Mouse (Mus musculus): ENCODE results near the gene Gm45062.
"Not testable (repeated sequence)": the region's sequence is repeated elsewhere in the genome, so short reads cannot be mapped to it uniquely, and the experiment has no call there.

Gene Gm45062

DNA sequence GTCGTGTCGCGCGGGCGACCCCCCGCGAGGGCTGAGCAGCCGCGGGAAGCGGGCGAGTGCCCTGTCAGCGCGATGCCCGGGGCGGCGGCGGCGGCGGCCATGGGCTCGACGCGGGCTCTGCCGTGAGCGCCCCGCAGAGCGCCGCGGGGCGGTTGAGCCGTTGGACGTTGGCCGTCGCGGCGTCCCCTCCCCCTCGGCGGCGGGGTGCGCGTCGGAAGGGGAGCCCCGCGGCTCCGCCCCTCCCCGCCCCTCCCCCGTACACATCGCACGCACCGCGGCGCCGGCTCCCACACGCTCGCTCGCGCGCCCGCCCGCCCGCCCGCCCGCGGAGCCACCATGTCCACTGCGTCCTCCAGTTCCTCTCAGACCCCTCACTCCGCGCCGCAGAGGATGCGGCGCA is 250.3 kb downstream of the Gm45062 start, which contains the start of gene Glcci1:
Glcci1 (plus strand) TSS at position 50 of the 400 bp plus-strand sequence.
- peak; percentile 78 for DNase-seq (ENCODE audit: low spot score)

DNA sequence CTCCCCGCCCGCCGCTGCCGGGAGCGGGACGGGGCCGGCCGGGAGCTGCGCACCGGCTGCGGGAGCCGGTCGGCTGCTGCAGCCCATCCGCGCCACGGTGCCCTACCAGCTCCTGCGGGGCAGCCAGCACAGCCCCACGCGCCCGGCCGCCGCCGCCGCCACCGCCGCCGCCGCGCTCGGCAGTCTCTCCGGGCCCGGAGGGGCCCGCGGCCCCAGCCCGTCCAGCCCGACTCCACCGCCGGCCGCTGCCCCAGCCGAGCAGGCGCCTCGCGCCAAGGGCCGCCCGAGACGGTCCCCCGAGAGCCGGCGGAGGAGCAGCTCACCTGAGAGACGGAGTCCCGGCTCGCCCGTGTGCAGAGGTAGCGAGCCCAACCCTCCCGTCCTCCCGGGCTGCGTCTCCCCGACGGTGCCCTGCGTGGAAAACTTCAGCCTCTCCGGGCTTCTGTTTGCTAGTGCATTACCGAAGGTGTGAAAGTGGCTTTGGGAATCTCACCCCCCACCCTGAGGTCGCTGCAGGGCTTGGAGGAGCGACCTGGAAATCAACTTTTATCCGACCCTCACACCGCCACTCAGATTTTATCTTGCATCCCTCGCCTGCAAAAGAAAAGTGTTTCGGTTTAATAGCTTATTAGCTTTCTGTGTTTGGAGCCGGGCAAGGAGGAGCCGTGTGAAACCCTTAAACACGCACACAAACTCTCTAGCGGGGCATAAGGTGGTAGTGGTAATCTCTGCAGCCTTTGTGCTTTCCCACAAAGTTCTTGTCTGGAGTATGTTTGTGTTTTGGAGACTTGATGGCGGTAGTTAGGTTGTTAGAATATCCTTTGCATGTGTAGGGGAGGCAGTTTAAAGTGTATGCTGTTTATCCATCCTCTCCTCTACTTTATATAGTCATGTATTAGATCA is 251.0 kb downstream of the Gm45062 start:
- peak; percentile 52 for DNase-seq (ENCODE audit: low spot score)

DNA sequence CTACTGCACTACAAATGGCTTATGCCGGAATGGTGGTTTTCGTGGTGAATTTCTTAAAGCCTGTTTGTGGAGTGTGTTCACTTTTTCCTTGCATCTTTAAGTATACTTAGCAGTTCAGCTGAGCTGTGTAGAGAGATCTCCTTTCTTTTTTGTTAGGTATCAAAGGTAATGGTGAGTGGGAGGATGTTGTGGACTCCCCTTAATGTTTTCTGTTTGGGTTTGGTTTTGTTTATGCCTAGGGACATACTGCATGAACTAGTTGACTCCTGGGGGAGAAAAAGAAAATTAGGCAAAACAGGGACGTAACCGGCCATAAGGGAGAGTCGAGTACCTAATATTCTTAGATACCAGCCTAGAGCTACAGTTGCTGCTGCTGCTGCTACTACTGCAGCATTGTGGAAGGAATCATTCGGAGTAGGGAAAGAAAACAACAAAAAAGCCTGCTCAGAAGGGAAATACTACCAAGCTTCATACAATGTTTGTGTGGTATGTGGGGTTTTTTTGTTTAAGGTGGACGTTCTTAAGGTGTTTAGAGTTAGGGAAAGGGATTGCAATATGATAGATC is 251.7 kb downstream of the Gm45062 start:
- DNase-seq (ENCODE audit: low spot score) = no peak

DNA sequence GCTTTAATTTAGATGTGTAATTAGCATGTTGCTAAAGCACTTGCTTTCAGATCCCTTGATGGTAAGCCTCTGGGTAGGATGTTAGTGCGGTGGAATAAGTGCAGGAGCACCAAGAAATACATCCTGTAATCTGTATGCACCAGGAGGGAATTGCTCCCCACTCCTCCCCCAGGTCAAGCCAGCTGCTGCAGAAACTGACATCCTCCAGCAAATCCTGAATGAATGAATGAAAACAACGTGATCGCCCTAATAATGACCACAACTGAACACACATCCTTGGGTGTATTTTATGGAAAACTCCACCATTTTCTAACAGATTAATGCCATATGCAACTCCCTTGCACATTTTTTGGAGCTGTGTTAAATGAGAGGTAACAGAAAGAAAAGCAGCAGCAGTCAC is 252.2 kb downstream of the Gm45062 start:
- DNase-seq (ENCODE audit: low spot score) = no peak

DNA sequence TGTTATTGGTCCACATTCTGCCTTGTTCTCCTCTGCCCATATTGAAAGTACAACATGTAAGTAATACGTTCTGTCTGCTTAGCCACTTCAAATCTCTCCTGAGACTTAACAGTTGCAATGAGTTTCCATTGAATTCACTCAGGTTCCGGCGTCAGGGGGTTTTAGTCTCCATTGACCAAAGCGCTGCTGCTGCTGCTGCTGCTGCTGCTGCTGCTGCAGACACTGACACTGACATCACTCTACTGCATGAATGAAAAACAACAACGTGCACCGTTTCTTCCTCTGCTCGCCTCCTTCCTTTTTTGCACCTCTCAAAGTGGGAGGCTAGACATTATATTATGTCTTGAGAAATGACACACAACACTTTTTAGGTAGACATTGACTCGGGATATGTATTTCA is 253.2 kb downstream of the Gm45062 start:
- no peak for DNase-seq (ENCODE audit: low spot score)

DNA sequence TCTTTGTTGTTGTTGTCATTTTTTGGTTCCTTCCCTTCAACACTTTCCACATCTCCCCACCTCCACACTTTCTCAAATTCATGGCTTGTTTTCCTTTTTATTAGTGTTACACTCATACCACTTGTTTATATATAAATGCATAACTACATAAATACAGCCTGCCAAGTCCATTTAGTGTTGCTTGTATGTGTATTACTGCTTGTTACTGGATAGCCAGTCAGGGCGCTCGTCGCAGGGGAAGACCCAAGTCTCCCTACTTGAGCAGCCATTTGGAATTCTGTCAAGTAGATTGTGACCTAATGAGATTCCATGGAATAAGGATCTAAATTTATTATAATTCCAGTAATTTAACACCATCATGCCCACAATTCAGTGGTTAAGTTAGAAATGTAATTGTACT is 260.4 kb downstream of the Gm45062 start:
- DNase-seq (ENCODE audit: low spot score) = no peak

DNA sequence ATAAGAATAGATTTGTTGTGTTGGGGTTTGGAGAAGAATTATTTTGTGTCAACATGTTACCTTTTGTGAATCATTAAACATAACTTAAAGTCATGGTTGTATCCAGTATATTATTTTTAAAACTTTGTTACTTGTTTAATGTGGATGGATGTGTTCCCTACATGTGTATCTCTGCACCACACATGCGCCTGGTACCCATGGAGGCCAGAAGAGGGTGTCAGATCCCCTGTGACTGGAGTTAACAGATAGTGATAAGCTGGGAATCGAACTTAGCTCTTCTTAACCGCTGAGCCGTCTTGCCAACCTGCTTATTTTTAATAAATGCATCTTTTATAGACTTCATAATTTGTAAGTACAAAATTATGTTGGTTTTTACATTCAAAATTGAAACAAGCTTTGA is 262.0 kb downstream of the Gm45062 start:
- DNase-seq (ENCODE audit: low spot score) = no peak

DNA sequence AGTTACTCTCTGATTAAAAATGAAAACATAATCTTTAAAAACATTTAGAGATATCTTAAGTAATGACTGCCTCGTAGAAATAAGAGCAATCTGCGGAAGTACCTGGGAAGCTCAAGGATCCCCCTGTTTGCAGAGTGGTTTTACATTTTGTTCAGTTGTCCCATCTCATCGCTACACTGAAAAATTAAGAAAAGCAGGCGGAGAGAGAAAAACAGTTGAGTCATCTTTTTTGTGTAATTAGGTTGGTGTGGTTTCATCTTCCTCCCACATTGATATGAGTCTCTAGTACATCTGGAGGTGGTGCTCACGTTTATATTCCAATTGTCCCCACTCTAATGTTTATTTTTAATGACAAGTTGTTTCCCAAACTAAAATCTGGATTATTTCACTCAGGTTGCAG is 265.5 kb downstream of the Gm45062 start:
- DNase-seq (ENCODE audit: low spot score) = no peak

DNA sequence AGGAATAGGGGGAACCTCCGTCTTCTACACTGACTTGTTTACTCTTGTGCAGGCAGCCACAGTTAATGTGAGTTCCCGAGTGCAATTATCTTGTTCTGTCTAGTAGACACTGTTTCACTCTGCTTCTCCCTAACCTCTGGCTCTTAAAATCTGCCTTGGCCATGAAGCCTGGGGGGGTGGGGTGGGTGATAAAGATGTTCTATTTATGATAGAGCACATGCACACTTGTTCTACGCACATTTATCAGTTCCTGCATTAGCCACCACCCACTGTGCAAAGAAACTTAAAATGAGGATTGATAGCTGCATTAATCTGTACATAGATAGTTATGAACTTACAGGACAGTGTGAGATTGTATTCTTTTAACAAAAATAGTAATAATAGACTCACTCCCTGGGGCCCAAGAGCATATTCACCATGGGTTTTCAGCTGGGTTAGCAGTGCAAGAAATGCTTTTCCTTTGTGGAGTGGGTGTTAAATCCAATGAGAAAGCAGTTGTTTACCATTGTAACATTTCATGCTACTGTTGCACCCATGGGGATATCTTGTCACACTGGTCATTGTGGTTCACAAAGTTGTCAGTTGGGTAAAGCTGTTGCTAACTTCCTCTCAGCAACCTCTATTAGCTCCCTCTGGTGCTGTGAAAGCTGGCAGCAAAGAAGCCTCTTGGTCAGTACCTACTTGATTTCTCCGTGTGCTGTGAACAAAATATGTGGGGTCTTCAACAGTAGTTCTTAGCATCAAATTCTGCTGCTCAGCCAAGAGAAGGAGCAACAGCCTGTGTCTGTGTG is 272.0 kb downstream of the Gm45062 start:
- no peak for DNase-seq (ENCODE audit: low spot score)

DNA sequence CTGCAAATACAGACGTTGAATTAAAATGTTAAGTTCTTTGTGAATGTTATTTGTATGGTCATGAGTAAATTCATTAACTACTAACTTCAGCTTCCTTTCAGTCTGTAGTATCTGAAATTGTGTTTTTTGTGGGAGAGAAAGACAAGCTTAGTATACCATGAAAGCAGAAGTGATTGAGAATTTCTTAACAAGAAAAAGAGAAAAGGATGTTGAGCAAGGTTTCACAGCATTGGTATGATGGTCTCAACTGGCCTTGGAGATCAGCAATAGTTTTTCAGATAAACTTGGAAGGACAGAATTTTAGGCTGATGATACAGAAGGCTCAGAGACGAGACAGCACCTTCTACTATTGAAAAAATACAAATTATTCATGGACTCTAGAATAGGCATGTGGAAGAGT is 277.7 kb downstream of the Gm45062 start:
- no peak for DNase-seq (ENCODE audit: low spot score)

DNA sequence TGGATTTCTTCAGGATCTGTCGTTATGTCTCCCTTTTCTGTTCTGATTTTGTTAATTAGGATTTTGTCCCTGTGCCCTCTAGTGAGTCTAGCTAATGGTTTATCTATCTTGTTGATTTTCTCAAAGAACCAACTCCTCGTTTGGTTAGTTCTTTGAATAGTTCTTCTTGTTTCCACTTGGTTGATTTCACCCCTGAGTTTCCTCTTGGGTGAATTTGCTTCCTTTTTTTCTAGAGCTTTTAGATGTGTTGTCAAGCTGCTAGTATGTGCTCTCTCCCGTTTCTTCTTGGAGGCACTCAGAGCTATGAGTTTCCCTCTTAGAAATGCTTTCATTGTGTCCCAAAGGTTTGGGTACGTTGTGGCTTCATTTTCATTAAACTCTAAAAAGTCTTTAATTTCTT is 282.3 kb downstream of the Gm45062 start:
- not testable (repeated sequence) for DNase-seq (ENCODE audit: low spot score)

DNA sequence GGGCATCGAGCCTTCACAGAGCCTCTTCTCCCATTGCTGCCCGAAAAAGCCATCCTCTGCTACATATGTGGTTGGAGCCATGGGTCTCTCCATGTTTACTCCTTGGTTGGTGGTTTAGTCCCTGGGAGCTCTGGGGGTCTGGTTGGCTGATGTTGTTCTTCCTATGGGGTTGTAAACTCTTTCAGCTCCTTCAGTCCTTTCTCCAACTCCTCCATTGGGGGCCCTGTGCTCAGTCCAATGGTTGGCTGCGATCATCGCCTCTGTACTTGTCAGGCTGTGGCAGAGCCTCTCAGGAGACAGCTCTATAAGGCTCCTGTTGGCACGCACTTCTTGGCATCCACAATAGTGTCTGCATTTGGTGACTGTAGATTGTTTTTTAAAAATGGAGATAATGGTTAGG is 285.6 kb downstream of the Gm45062 start:
- DNase-seq (ENCODE audit: low spot score) = no peak

DNA sequence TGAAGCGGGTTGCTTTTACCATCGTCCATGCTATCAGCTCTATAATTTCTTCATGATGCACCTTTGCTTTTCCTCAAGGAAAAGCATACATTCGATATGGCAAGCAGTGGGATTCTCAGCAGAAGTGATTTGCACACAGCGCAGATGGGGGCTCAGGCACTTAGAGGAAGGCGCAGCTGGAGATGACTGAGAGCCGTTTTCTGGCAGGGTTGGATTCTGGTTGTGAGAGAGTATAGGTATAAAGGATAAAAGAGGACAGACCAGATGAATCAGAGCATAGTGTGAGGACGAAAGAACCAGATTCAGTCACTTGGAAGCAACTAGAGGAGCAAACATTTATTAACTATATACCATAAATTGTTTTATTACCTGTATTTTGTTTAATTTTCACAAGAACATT is 286.5 kb downstream of the Gm45062 start:
- no peak for DNase-seq (ENCODE audit: low spot score)

DNA sequence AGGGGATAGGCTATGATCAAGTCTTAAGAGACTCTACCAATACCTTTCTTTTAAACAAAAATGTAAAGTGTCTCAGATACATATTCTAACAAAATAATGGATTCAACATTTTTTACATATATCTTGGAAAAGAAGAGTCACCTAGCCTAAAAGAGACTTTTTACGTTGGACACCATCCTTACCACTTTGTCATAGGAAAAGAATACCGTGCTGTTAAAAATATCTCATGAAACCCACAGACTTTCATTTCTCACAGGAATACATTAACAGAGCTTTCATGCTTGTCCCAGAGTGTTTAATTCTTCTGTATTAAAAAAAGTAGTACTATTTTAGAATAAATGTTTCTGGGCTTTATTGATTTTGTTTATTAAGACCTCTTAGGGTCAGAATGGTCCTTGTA is 291.9 kb downstream of the Gm45062 start:
- no peak for DNase-seq (ENCODE audit: low spot score)

DNA sequence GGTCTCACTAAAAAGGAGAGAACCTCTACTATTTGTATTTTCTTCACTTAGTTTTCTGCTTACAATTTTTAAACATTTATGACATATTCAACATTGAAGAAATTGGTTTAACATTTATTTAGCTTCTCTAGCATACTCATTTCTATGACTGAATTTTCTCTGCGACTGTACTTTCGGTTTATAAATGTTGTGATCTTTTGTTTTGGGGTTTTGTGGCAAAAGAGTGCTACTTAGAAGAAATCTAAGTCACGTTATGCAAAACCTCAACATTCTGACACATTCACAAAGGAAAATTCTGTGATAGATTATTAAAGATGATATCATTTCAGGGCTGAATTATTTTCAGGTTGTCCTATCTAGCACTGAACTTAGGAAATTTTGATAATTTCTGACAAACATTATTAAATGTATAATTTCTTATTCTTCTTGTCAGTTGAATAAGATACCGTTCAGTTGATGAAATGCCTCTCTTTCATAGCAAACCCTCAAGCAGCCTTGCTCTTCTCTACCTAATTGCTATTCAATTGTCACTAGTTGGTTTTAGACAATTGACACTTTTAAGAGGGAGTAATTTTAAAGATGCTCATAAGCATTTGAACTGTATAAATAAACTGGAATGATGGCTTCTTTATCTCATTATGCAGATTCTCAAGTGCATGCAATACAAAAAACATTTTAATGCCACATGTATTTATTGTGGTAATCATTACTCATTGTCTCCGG is 297.8 kb downstream of the Gm45062 start:
- no peak for DNase-seq (ENCODE audit: low spot score)

DNA sequence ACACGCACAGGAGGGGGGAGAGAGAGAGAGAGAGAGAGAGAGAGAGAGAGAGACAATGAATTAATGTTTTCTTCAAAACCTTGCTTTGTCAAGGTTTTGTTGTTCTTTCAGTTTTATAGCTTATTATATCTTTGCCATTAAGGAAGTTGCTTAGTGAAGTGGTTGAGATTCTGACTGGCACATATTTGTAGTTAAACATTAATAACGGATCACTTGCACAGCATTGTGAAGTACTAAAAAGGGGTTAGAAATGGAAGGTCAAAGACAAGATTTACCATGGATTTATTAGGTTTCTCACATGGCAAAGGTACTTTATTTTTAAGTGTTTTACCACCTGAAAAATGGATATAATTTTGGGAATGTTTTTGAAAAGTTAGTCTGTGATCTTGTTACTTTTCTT is 301.4 kb downstream of the Gm45062 start:
- DNase-seq (ENCODE audit: low spot score) = no peak

DNA sequence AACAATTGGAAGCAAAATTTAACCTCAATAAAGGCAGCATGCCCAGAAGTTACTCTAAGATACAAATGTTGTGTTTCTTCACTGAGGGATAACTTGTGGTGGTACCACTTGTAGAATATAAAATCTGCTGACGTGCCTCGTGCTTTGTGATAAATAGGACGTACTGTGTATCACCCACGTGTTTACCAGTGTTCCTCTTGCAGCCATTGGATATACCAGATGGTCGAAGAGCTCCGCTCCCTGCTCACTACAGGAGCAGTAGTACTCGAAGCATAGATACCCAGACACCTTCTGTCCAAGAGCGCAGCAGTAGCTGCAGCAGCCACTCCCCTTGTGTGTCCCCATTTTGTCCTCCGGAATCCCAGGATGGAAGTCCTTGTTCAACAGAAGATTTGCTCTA is 323.1 kb downstream of the Gm45062 start:
- no peak for DNase-seq (ENCODE audit: low spot score)

DNA sequence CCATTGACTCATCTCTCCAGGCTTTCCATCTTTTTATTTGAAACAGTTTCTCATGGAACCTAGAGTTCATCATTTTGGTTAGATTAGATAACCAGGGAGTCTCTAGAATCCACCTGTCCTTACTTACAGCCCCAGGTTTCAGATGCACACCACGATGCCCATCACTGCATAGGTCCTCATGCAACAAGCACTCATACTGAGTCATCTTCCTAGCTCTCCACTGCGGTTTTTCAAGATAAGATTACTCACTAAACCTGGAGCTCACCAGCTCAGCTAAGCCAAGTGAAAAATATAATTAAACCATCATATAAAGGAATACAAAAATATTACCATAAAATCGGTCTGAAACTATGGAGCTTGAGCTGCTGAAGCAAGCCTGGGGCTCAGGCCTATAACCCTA is 324.6 kb downstream of the Gm45062 start:
- no peak for DNase-seq (ENCODE audit: low spot score)

DNA sequence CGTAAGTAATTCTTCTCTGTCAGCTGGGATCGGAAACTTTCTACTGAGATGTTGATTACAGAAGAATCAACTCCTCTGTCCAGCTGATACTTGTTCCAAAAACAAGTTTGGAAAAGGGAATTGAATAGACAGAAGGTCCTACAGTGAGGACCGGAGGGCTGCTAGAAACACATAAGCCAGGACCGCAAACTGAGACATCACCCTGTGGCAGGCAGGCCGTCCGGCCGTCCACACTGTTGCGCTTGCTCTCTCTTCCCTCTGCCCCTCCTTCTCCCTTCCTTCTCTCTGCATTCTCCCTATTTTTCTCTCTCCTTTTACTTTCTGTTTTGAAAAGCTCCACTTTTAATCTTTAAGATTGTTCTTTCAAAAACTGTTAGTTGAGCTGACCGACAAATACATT is 332.4 kb downstream of the Gm45062 start:
- DNase-seq (ENCODE audit: low spot score) = no peak

DNA sequence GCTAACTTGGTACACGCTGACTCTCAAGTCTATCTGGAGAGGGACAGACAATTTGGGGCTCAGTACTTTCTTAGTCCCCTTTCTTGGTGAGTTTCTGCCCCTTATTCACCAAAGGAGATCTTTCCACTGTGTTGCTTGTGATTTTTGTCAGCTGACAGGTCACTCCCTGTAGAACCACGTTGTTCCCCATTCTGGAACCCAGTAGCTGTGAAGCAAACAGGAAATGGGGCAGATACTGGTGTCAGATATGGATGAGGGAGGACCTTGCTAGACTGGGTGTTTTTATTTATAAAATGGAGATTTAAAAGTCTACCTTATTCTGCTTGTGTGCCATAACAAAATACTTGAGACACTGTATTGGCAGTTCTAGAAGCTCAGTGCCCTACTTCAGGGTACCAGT is 358.1 kb downstream of the Gm45062 start:
- no peak for DNase-seq (ENCODE audit: low spot score)

DNA sequence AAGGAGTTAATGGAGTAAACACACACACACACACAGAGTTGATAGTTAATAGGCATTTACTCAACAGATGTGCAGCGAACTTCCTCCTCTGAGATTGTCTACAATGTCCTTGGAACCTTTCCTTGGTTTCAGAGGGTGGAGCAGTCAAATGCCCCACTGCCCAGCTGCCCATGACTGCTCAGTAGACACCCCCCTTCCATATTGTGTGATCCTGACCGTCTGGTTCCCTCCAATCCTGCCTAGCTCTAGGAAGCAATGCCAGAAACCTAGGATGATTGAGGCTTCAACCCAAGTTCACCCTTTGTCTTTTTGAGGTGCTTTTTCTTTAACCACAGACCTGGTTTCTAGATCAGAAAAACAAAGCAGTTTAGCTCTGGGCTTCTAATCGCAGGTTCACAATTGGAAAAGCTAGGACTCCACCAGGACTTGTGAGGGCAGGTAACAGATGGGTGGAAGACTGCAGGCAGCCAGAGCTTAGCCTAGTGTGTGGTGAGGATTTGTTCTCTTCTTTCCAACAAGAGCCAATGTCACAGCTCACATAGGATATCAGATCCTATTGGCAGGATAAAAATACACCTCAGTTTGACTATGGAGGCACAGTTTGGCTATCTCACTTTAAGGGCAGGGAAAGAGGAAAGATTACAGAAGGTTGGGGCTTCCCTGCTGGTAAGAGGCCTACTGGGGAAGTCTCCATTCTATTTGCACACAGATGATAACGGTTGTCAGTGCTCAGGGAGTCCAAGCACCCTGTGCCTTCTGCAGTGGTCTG is 360.5 kb downstream of the Gm45062 start:
- DNase-seq (ENCODE audit: low spot score) = no peak
